Mouse (Mus musculus): Measurements from ENCODE around the gene Atp2b2.

Atp2b2 gene

GRCm38 (mm10) chr6:113947515-113947914, 94.9 kb downstream of the Atp2b2 start:
- in situ Hi-C loops (cut with MboI, MseI): no loop called here

- in situ Hi-C loops (cut with MboI, MseI): no loop called here
Observed at GRCm38 (mm10) chr6:113942355-113942754, 100.1 kb downstream of the Atp2b2 start.

- in situ Hi-C loops (cut with MboI, MseI): no loop called here
Observed at GRCm38 (mm10) chr6:113941324-113941723, 101.1 kb downstream of the Atp2b2 start.

GRCm38 (mm10) chr6:113939442-113939841, 103.0 kb downstream of the Atp2b2 start:
- in situ Hi-C loops (cut with MboI, MseI): no loop called here

GRCm38 (mm10) chr6:113936811-113937508, 105.5 kb downstream of the Atp2b2 start:
- in situ Hi-C loops (cut with MboI, MseI): no loop called here

GRCm38 (mm10) chr6:113936111-113936510, 106.3 kb downstream of the Atp2b2 start:
- in situ Hi-C loops (cut with MboI, MseI): no loop called here

- in situ Hi-C loops (cut with MboI, MseI): no loop called here
Observed at GRCm38 (mm10) chr6:113934692-113935091, 107.7 kb downstream of the Atp2b2 start.

- in situ Hi-C loops (cut with MboI, MseI): no loop called here
Observed at GRCm38 (mm10) chr6:113933261-113934151, 108.9 kb downstream of the Atp2b2 start.

GRCm38 (mm10) chr6:113929191-113929875, 113.1 kb downstream of the Atp2b2 start:
- in situ Hi-C loops (cut with MboI, MseI): no loop called here

GRCm38 (mm10) chr6:113923249-113923648, 119.2 kb downstream of the Atp2b2 start:
- in situ Hi-C loops (cut with MboI, MseI): no loop called here

GRCm38 (mm10) chr6:113920466-113920865, 121.9 kb downstream of the Atp2b2 start:
- in situ Hi-C loops (cut with MboI, MseI): no loop called here

GRCm38 (mm10) chr6:113912753-113913152, 129.7 kb downstream of the Atp2b2 start:
- in situ Hi-C loops (cut with MboI, MseI): no loop called here

- in situ Hi-C loops (cut with MboI, MseI): no loop called here
Observed at GRCm38 (mm10) chr6:113911094-113911493, 131.3 kb downstream of the Atp2b2 start.

GRCm38 (mm10) chr6:113910411-113911055, 131.9 kb downstream of the Atp2b2 start:
- in situ Hi-C loops (cut with MboI, MseI): no loop called here

- in situ Hi-C loops (cut with MboI, MseI): no loop called here
Observed at GRCm38 (mm10) chr6:113909836-113910235, 132.6 kb downstream of the Atp2b2 start.

GRCm38 (mm10) chr6:113908066-113908465, 134.3 kb downstream of the Atp2b2 start:
- in situ Hi-C loops (cut with MboI, MseI): no loop called here

- in situ Hi-C loops (cut with MboI, MseI): no loop called here
Observed at GRCm38 (mm10) chr6:113904406-113904805, 138.0 kb downstream of the Atp2b2 start.

- in situ Hi-C loops (cut with MboI, MseI): no loop called here
Observed at GRCm38 (mm10) chr6:113896023-113896422, 146.4 kb downstream of the Atp2b2 start.

GRCm38 (mm10) chr6:113894008-113894407, 148.4 kb downstream of the Atp2b2 start:
- in situ Hi-C loops (cut with MboI, MseI): no loop called here

GRCm38 (mm10) chr6:113892091-113892674, 150.2 kb downstream of the Atp2b2 start:
- in situ Hi-C loops (cut with MboI, MseI): no loop called here

GRCm38 (mm10) chr6:113891225-113891967, 151.0 kb downstream of the Atp2b2 start:
- in situ Hi-C loops (cut with MboI, MseI): no loop called here

Measured in T-helper 1 cell (primary cell).